In the genomic region with DNA sequence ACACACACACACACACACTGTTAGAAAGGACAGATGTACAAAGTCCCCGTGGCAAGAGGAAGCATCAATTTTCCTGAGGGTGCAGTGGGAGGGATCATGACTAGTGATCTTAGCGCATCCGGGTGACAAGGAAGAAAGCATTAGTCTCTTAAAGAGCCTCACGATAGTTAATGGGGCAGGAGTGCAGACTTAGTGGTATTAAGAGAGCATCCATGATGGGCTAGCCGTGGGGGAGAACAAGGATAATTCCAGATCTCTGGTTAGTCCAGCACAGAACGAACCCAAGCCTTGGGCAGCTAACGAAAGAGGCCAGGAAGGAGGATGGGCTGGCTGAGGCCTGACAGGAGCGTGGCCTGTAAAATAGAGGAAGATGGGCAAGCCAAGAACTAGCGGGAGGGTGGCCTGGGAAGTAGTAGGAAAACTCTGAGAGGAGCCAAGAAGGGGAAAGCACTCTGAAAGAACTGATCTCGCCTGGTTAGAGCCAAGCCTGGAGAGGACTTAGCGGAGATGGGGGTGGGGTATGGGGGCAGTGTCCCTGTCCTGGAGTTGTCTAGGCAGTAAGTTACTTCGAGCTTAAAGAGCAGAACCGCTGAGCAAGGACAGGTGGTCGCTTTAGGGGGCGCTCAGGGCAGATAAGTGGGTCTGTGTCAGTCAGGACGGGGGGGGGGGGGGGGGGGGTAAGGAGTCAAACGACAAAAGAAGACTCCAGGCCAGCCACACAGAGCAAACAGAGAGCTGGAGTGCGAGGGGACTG, we compare ENCODE assay signal across 8 mouse cellular contexts. TPM values are rescaled to one million over a fixed set of nuclear protein-coding genes. Genes with fewer than 3 reads are reported as not detected.
DNase-seq lines count a peak whose midpoint lies in the region; ATAC-seq and TF ChIP-seq lines count a peak whose summit lies in the region.

A gene (plus strand): TSS at position 182 of the 754 bp plus-strand sequence.

- no peak for TF ChIP-seq POLR2A in limb, embryonic 14.5 days (IDR thresholded peaks at IDR 0.05; ENCODE audit: borderline replicate concordance, extremely low read depth, insufficient read depth, insufficient read length)

- peak within 1 kb of the TSS; percentile 87 for H3K9ac ChIP-seq in intestine, embryonic 16.5 days (ENCODE audit: low read depth, low read length)
- H3K9ac ChIP-seq in limb, embryonic 14.5 days (ENCODE audit: low read depth, low read length, severe bottlenecking): peak within 1 kb of the TSS; percentile 89

- no peaks in the 10 kb centered on the region for H3K9me3 ChIP-seq in intestine, embryonic 16.5 days (ENCODE audit: control insufficient read depth, low read length)
- H3K9me3 ChIP-seq in limb, embryonic 14.5 days (ENCODE audit: control insufficient read depth, low read length): no peaks in the 10 kb centered on the region

- H3K4me3 ChIP-seq in intestine, embryonic 16.5 days (ENCODE audit: low read length): peak within 1 kb of the TSS; percentile 63
- H3K4me3 ChIP-seq in limb, embryonic 14.5 days (replicated peaks; ENCODE audit: low read length): peak within 1 kb of the TSS; percentile 67

- ATAC-seq in intestine, embryonic 16.5 days: no peak
- ATAC-seq in limb, embryonic 14.5 days (ENCODE audit: low FRiP score, low read depth): no peak

- peak within 1 kb of the TSS; percentile 82 for H3K27ac ChIP-seq in intestine, embryonic 16.5 days (ENCODE audit: low read length)
- H3K27ac ChIP-seq in limb, embryonic 14.5 days (replicated peaks; ENCODE audit: low read depth, low read length): peak within 1 kb of the TSS; percentile 82

- H3K36me3 ChIP-seq in intestine, embryonic 16.5 days (ENCODE audit: control insufficient read depth, insufficient read depth, low read length): no peaks in the 10 kb centered on the region
- H3K36me3 ChIP-seq in limb, embryonic 14.5 days (ENCODE audit: control insufficient read depth, insufficient read depth, low read length): 0 out of 2 replicates have a peak, but pooled peaks cover 3% of the 10 kb centered on the region

- H3K27me3 ChIP-seq in intestine, embryonic 16.5 days (replicated peaks; ENCODE audit: control insufficient read depth, insufficient read depth, low read length): no peaks in the 10 kb centered on the region
- no peaks in the 10 kb centered on the region for H3K27me3 ChIP-seq in limb, embryonic 14.5 days (ENCODE audit: control insufficient read depth, insufficient read depth, low read length)

- DNase-seq in retina, postnatal 1 day: peak; percentile 34
- DNase-seq in retina, embryonic 14.5 days (ENCODE audit: low spot score): no peak
- DNase-seq in adrenal gland, postnatal 4 days (ENCODE audit: low spot score in 2 of 2): no peak
- peak; percentile 97 for DNase-seq in heart, adult 11 months
- DNase-seq in limb, embryonic 14.5 days (ENCODE audit: low spot score): peak; percentile 31
- DNase-seq in naive thymus-derived CD4-positive, alpha-beta T cell, adult 2 months (ENCODE audit: low read depth): peak; percentile 29
- DNase-seq in T-cell, adult 2 months (ENCODE audit: low spot score): no peak

- WGBS in intestine, embryonic 16.5 days: 20% methylated on average over 17 of the region's 18 CpGs
- WGBS in limb, embryonic 14.5 days: 14% methylated on average over 17 of the region's 18 CpGs

- peak within 1 kb of the TSS; percentile 63 for H3K4me2 ChIP-seq in intestine, embryonic 16.5 days (ENCODE audit: low read depth, low read length)
- peak within 1 kb of the TSS; percentile 85 for H3K4me2 ChIP-seq in limb, embryonic 14.5 days (replicated peaks; ENCODE audit: low read depth, low read length, severe bottlenecking)

- H3K4me1 ChIP-seq in intestine, embryonic 16.5 days (ENCODE audit: control insufficient read depth, insufficient read depth, low read length): peaks cover 13% of the 10 kb centered on the region
- H3K4me1 ChIP-seq in limb, embryonic 14.5 days (ENCODE audit: control insufficient read depth, insufficient read depth, low read length): peaks cover 5% of the 10 kb centered on the region

RNA-seq across cellular contexts. Expression of the gene that starts here (rescaled TPM):
- total RNA-seq in adrenal gland, postnatal 4 days (2021): 100 to 1,000 TPM; 104 to 105 TPM
- polyA plus RNA-seq in intestine, embryonic 16.5 days (2015; fragmentation: Nextera tagmentation; extraction: Ambion mirVana): 98.2 and 105 TPM in 2 replicates
- 240 and 361 TPM in 2 replicates for polyA plus RNA-seq in limb, embryonic 14.5 days (2012; rRNA removed)
- polyA plus RNA-seq in limb, embryonic 14.5 days (2014; fragmentation: Nextera tagmentation; extraction: Ambion mirVana): 176 and 185 TPM in 2 replicates

Comparison
In these comparisons a context has a peak if more than half of its experiments do, and no peak if none do; other contexts are left out.
1. DNase-seq: peak in retina, postnatal 1 day (single experiment), heart, adult 11 months (single experiment), limb, embryonic 14.5 days (single experiment) and naive thymus-derived CD4-positive, alpha-beta T cell, adult 2 months (single experiment); none in retina, embryonic 14.5 days (single experiment), adrenal gland, postnatal 4 days (0 of 2) and T-cell, adult 2 months (single experiment).